Mouse (Mus musculus) erythroblast, embryonic 14.5 days (primary cell): ENCODE measurements around the gene Gm49380.

ENCODE experiments used
- GATA1 ChIP-seq: IDR thresholded peaks from 2 replicates; pipeline ENCODE4 v1.6.1; 2012; ENCODE audit warnings: low read length, inconsistent platforms, mixed read lengths
- TAL1 ChIP-seq: IDR thresholded peaks from 3 replicates; pipeline ENCODE4 v1.6.1; 2012; ENCODE audit warnings: low read length, inconsistent platforms, mixed read lengths

- TF ChIP-seq GATA1, result no peak
- TF ChIP-seq TAL1, result no peak
Measured at GRCm38 (mm10) chr9:44031946-44032345, 81.4 kb downstream of the Gm49380 start.
